Mouse (Mus musculus) brain, embryonic 18.5 days (tissue): ENCODE measurements around the gene March2.

Experiments
- DNase-seq: peaks from one replicate; pipeline ENCODE4 v3.0.0-alpha.2; 2012; ENCODE audit warnings: low read depth, low spot score

Gene March2

GRCm38 (mm10) chr17:33717982-33718381, 488 bp downstream of the March2 start:
- no peak for DNase-seq

GRCm38 (mm10) chr17:33717246-33717645, 1.2 kb downstream of the March2 start:
- DNase-seq, result no peak

- DNase-seq, result no peak
Observed at GRCm38 (mm10) chr17:33714779-33715178, 3.7 kb downstream of the March2 start.

- no peak for DNase-seq
Observed at GRCm38 (mm10) chr17:33713271-33713670, 5.2 kb downstream of the March2 start.

- no peak for DNase-seq
Observed at GRCm38 (mm10) chr17:33709834-33710233, 8.6 kb downstream of the March2 start.

- DNase-seq, result no peak
Observed at GRCm38 (mm10) chr17:33703091-33703490, 15.4 kb downstream of the March2 start.

- DNase-seq, result no peak
Observed at GRCm38 (mm10) chr17:33702178-33702577, 16.3 kb downstream of the March2 start.

- no peak for DNase-seq
Observed at GRCm38 (mm10) chr17:33695471-33695870, 23.0 kb downstream of the March2 start.

GRCm38 (mm10) chr17:33686760-33687159, 31.7 kb downstream of the March2 start, which contains the start of gene Hnrnpm:
Gene Hnrnpm, minus strand, starts transcription at chr17:33686860.
- no peak for DNase-seq

GRCm38 (mm10) chr17:33685249-33685653, 33.2 kb downstream of the March2 start:
- peak; percentile 90 for DNase-seq

- DNase-seq, result peak; percentile 64
Observed at GRCm38 (mm10) chr17:33684671-33685231, 33.7 kb downstream of the March2 start.

GRCm38 (mm10) chr17:33681767-33682166, 36.7 kb downstream of the March2 start:
- no peak for DNase-seq

- DNase-seq, result no peak
Observed at GRCm38 (mm10) chr17:33678771-33679170, 39.7 kb downstream of the March2 start.

GRCm38 (mm10) chr17:33676086-33676485, 42.4 kb downstream of the March2 start:
- DNase-seq, result no peak

- no peak for DNase-seq
Observed at GRCm38 (mm10) chr17:33675452-33675851, 43.0 kb downstream of the March2 start.

- DNase-seq, result no peak
Observed at GRCm38 (mm10) chr17:33673837-33674236, 44.6 kb downstream of the March2 start.

GRCm38 (mm10) chr17:33669681-33670080, 48.8 kb downstream of the March2 start:
- DNase-seq, result no peak

GRCm38 (mm10) chr17:33666813-33667212, 51.7 kb downstream of the March2 start:
- DNase-seq, result no peak

- no peak for DNase-seq
Observed at GRCm38 (mm10) chr17:33649781-33650475, 68.5 kb downstream of the March2 start.

GRCm38 (mm10) chr17:33645073-33645472, 73.4 kb downstream of the March2 start:
- no peak for DNase-seq

- no peak for DNase-seq
Observed at GRCm38 (mm10) chr17:33644068-33644467, 74.4 kb downstream of the March2 start.

- DNase-seq, result no peak
Observed at GRCm38 (mm10) chr17:33639743-33640142, 78.7 kb downstream of the March2 start.

GRCm38 (mm10) chr17:33637516-33638276, 80.8 kb downstream of the March2 start, which contains the start of gene Pram1:
Gene Pram1, plus strand, starts transcription at chr17:33638056.
- DNase-seq, result no peak
